Mouse (Mus musculus) brain, embryonic 14.5 days (tissue): ENCODE measurements around the gene Nrxn1.

Experiments
- CTCF ChIP-seq: fragments of 200-500 bp; IDR thresholded peaks from 2 replicates; pipeline ENCODE4 v1.5.1; 2012; ENCODE audit warnings: inconsistent platforms, mild to moderate bottlenecking, moderate library complexity, borderline replicate concordance; ENCODE audit not compliant: insufficient read depth, insufficient read length; ENCODE audit errors: extremely low read depth
- POLR2A ChIP-seq: fragments of 200-500 bp; IDR thresholded peaks from 2 replicates; pipeline ENCODE4 v1.6.1; 2012; ENCODE audit warnings: mild to moderate bottlenecking, inconsistent platforms, borderline replicate concordance; ENCODE audit not compliant: poor library complexity, insufficient read depth, insufficient read length, severe bottlenecking; ENCODE audit errors: extremely low read depth

DNA sequence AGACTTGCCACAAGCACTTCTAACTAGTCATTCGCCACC is at the start of gene Nrxn1:
- TF ChIP-seq POLR2A, result no peak
- TF ChIP-seq CTCF, result no peak
